Mouse (Mus musculus): ENCODE results near the gene Rgs16.

The Rgs16 gene

GRCm38 (mm10) chr1:153740145-153740544 lies at the start of gene Rgs16:
TSS of gene Rgs16 (plus strand) at chr1:153740349.
- in situ Hi-C loops (cut with MboI, MseI): no loop called here

- in situ Hi-C loops (cut with MboI, MseI): no loop called here
Measured at GRCm38 (mm10) chr1:153692526-153692925, 47.6 kb upstream of the Rgs16 start.

DNA sequence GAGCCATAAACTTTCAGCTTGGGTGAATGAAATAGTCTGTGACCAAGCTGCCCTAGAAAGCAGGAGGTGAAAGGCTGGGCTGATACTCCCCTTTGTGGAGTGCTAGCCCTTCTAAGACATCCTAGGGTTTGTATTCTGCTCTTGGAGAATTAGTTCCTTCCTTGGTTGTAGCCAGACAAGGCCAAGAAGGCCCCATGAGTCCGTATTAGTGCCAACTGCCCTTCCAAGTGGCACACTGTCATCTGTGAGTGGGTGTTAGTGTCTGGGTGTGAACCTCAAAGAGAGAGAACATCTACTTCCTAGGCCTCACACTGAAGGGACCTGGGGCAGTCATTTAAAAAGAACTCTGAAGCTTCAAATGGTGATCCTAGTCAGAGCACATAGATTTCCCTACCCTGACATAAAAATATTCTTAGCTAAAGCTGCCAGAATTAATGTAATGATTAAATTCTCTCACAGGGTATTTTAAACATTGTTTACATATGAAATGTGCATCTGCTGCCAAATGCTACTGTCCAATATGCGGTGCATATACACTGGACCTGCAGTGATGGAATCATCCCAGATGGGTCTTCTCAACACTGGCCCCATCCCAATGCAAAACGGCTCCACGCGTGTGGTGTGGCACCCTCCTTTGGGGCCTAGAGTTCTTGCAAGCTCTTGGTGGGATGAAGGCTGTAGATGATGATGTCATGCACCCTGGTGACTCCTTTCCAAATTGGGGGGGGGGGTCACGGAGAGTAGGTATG lies 45.6 kb upstream of the Rgs16 start:
- in situ Hi-C loops (cut with MboI, MseI): no loop called here

- in situ Hi-C loops (cut with MboI, MseI): no loop called here
Measured at GRCm38 (mm10) chr1:153695398-153695797, 44.8 kb upstream of the Rgs16 start.

- in situ Hi-C loops (cut with MboI, MseI): no loop called here
Measured at GRCm38 (mm10) chr1:153696093-153696492, 44.1 kb upstream of the Rgs16 start.

DNA sequence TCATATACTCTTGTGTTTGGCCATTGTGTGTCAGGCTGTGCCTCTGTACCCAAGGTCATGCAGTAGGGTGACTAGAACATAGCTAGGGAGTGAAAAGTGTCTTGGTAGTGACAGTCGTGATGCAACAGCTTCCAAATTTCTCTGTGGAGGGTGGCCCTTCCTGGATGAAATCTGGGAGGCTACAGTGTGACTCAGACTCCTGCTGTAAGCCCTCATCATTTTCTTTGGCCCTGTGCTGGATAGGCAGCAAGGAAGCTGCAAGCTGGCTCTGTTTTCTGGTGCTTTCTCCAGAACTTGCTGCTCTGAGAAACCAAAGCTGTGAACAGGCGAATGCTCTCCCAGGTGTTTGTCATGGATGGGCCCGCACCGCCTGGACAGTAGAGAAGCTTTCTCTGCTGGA lies 43.6 kb upstream of the Rgs16 start:
- in situ Hi-C loops (cut with MboI, MseI): no loop called here

- in situ Hi-C loops (cut with MboI, MseI): no loop called here
Measured at GRCm38 (mm10) chr1:153697581-153698251, 42.4 kb upstream of the Rgs16 start.

DNA sequence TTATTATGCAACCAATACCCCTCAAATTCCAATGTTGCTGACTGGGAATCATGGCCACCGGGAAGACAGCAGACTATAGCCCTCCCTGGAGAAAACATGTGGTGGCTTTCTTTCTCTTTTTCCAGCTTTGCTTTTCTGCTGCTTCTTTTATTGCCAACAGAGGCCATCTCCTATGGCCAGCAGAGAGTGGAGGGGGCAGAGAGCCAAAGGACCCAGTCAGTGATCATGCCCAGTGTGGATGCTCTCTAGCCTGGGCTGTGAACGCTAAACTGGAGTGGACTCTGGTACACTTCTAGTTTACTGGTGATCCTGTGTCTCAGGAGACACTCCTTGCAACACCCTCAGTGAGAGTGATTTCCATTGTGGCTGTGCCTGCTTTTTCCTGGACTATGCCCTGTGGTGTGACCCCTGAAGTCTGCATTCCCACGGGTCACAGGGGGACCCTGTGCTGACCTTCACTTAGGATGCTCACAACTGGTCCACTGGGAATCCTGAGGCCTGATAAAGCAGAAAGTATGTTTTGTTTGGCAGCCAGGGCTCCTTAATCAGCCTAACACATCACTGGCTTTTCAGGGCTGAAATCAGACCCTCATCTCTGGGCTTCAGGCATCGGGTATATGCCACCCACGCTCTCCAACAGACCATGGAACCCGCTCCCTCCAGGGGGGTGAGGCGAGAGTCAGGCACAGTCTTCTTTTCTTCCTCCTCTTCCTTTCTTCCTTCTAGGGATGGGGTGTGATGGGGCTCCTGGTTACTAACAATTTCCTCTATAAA lies 41.7 kb upstream of the Rgs16 start:
- in situ Hi-C loops (cut with MboI, MseI): no loop called here

DNA sequence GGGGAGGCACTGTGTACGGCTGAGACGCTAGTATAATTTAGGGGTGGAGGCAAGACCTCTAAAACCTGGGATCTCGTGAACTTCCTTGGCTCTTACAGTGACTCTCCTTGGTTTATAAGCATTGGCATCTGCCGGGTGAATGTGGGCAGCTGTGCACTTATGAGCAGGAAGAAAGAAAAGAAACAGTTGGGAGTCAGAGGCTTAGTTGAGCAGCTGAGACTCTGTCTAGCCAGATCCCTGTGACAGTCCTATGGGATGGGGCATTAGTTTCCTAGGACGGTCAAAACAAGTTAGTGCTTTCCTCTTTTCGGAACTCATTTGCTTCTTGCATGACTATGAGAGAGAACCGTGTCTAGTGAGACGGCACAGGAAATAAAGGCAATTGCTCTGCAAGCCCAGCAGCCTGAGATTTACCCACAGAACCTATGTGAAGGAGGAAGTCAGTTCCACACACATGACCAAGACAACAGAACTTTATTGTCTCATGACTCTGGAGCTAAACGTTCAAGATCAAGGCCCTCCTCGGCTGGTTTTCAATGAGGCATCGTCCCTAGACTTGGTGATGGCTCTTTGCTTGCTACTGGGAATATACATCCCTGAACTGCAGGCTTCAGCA lies 39.6 kb upstream of the Rgs16 start:
- in situ Hi-C loops (cut with MboI, MseI): loop anchor here (10.0 kb wide), 1 partner anchor 396 kb away; no protein-coding TSS in a partner anchor

DNA sequence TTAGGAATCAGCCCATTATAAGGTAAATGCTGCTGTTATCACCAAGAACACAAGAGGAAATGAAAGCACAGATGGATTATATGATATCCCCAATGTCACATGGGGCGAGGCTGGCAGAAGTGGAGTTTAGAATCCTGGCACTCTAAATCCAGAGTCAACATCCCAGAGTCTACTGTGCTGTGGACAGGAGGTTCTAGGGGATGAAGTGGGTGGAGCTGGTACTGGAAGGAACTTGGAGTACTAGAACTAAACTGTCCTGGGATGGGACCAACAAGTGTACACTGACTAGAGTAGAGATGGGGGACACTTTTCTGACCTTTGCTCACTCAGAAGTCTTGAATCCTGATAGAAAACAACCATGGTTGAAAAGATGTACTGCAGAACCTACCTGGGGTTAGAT lies 38.7 kb upstream of the Rgs16 start:
- in situ Hi-C loops (cut with MboI, MseI): loop anchor here (10.0 kb wide), 1 partner anchor 397 kb away; no protein-coding TSS in a partner anchor

DNA sequence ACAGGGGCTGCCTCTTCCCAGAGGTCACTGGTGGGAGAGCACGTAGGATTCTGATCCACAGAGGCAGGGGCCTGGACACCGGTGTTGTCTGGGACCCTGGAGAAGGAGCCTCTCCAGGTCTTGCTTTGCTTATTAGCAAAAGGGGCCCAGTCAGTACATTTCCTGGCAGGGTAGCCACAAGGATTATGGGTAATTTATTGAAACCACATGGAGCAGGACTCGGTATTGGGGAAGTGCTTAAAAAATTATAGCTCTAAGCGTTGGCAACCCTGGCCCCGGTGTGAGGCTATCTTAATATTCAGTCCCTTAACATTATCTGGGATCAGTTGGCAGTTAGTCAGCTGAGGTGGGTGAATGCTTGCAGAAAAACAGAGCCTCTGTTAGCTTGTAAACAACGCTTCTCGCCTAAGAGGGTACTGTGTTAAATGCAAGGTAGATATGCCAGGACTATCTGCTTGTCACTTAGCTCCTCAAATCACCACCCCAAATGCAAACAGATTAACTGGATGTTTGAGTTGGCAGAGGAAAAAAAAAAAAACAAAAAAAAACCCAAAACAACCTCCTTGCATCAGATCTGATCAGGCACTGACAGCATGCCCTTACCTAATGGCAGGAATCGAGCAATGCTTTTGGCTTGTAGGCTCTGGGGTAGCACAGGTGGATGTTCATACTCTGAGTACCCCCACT lies 37.8 kb upstream of the Rgs16 start:
- in situ Hi-C loops (cut with MboI, MseI): loop anchor here (10.0 kb wide), 1 partner anchor 398 kb away; no protein-coding TSS in a partner anchor

- in situ Hi-C loops (cut with MboI, MseI): loop anchor here (10.0 kb wide), 1 partner anchor 398 kb away; no protein-coding TSS in a partner anchor
Measured at GRCm38 (mm10) chr1:153702853-153703410, 37.2 kb upstream of the Rgs16 start.

GRCm38 (mm10) chr1:153703445-153703991 lies 36.6 kb upstream of the Rgs16 start:
- in situ Hi-C loops (cut with MboI, MseI): loop anchor here (10.0 kb wide), 1 partner anchor 399 kb away; no protein-coding TSS in a partner anchor

- in situ Hi-C loops (cut with MboI, MseI): loop anchor here (10.0 kb wide), 1 partner anchor 399 kb away; no protein-coding TSS in a partner anchor
Measured at GRCm38 (mm10) chr1:153704174-153704573, 36.0 kb upstream of the Rgs16 start.

DNA sequence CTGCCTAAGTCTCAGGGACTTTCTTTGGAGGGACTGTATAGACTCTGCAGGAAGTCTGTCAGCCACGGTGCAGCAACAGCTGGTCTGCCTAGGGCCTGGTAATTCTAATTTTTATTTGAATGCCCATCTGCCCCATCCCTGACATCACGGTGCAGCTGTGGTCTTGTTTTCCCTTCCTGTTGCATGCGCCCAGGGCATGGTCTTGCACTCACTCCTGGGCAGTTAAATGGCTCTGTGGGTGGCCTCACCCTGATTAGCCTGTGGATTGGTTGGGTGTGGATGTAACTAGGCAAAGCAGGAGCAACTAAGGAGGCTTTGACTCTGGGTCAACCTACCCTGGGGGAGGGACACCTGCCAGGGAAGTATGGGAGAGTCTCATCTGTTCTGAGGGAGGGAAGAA lies 35.2 kb upstream of the Rgs16 start:
- in situ Hi-C loops (cut with MboI, MseI): loop anchor here (10.0 kb wide), 1 partner anchor 400 kb away; no protein-coding TSS in a partner anchor

- in situ Hi-C loops (cut with MboI, MseI): loop anchor here (10.0 kb wide), 1 partner anchor 404 kb away; no protein-coding TSS in a partner anchor
Measured at GRCm38 (mm10) chr1:153708626-153709025, 31.5 kb upstream of the Rgs16 start.

DNA sequence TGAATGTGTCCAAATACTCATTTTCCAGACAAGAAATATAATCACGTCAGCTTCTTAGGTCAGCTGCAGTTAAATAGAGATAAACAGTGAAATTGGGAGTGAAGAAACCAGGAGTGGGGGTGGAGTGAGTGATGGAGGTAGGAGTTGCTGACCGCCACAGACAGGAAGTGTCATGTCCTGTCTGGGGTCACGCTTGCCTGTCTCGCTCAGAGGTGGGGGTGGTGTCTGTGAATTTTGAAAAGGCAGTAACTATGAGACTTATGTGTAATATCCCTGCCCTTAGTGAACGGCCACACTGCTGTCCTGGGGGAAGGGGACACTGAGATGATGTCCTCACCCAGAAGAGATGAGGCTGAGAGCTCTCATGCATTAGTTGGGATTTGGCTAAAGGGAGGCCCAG lies 30.7 kb upstream of the Rgs16 start:
- in situ Hi-C loops (cut with MboI, MseI): loop anchor here (10.0 kb wide), 1 partner anchor 405 kb away; no protein-coding TSS in a partner anchor

GRCm38 (mm10) chr1:153711544-153712262 lies 28.4 kb upstream of the Rgs16 start:
- in situ Hi-C loops (cut with MboI, MseI): no loop called here

DNA sequence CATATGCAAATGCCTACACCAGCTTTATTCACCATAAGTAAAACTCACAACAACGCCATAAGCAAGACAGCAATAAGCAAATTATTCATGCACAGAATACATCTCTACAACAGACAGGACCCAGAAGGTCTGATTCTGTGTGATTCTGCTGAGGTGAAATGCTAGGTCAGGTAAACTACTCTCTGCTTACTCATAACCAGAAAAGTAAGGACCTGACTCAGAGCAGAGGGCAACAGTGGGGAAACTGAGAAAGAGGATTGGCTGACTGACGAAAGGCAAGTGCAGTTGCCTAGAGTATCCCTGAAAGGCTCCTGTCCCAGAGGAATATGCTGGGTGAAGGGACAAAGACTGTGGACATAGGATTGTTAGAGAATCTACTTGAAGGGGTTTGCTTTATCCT lies 27.5 kb upstream of the Rgs16 start:
- in situ Hi-C loops (cut with MboI, MseI): no loop called here
